Mouse (Mus musculus) urinary bladder, postnatal 25 days (tissue): ENCODE data around the gene Man2b2.
A peak's percentile ranks its signal among the peaks of the same experiment; 100 is the strongest.

Experiments used
- DNase-seq: peaks from one replicate; pipeline ENCODE4 v3.0.0; 2022; ENCODE audit warnings: low spot score

Gene Man2b2

DNA sequence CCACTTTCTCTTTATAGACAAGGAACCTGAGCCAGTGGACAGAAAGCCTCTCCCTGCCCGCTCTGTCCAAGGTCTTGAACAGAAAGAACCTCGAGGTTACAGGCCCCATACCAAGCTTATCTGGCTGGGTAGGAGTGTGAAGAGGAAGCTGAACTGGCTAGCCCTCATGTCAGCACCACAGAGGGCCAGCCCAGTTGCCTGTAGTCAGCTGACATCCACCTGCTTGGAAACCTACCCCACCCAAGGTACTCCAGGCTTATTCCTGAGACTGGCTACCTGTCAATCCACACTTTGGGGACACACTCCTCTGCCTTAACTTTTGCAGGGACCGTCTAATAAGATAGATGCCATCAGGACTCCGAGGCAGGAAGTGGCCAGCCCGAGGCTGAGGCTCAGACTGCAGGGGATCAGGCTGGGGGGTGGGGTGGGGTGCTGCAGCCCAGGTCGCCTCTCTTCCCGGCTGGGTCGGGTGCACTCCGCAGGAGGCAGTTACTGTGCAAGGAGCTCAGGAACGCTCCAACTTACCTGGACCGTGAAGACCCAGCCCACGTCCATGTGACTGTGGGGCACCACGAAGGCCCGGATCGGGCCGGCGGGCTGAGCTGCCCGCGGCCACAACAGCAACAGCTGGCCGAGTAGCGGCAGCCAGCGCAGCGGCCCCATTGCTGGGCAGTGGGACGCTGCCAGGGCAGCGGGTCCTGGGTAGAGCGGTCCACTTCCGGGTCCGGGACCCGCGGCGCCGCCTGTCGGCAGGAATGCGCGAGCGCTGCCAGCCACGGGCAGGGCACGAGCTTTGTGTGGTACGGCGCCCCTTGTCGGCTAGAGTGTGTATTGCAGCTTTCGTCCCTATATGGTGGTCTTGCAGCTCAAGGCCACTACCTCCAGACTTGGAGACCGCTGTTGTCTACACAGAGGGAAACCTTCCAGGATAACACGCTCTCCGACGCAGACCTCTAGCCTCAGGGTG is at the start of gene Man2b2:
TSS of gene Man2b2 (minus strand) at position 741 of the 967 bp plus-strand sequence.
- peak; percentile 95 for DNase-seq

DNA sequence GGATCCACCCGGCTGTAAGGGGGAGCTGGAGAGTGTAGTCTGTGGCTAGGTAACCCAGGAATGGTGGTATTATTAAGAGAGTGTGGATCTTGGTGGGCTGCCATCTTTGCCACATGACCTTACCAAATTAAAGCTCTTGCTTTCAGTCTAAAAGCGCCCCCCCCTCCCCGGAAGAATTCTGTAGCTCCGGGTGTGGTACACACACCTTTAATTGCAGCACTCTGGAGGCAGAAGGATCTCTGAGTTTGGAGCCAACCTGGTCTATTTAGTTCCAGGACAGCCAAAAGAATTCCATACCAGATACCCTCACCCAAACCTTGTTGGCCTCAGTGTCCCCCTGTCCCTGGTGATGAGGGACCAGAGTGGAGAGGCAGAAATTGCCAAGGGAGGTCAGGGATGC is 48.3 kb upstream of the Man2b2 start:
- DNase-seq, result no peak

DNA sequence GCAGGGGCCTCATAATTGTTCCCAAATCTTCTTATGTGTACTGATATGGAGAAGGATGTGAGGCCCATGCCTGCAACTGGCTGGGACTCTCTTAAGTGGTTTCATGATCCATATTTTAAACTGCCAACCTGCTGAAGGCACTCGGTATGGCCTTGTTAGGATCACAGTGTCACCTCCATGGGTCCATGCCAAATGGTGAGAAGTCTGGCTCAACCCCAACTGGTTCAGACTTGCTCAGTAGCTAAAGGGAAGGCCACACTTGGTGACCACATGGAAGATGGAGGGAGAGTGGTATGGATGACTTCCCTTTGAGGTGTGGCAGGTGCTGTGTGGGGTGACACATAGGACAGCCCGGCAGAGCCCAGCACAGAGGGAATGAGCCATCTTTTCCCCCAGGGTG is 47.2 kb upstream of the Man2b2 start:
- DNase-seq, result no peak

DNA sequence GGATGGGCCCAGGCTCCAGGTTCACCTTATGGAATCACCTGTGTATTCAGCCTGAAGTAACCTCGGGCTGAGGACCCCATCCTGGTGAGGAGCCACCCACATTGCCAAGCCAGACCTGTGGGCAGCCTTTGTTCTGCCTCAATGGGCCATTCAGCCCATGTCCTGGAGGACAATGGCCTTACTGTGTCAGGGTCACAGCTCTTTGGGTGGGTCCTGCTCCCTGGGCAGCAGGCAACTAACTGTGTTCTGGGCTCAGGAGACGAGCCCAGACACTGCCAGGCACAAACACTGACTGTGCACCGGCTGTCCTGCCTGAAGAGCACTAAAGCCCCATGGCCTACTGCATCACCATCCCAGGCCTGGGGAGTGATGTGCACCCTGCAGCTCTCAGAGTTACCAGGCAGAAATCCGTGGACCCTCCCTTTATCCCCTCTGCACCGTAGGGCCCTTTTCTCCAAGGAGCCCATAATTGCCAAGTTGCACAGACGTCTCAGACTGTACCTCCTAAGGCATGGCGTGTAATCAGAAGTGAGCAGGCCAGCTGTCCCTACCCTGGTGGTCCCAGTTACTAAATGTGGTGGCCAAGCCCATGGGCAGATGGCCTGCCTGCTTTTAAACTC is 46.4 kb upstream of the Man2b2 start:
- no peak for DNase-seq

DNA sequence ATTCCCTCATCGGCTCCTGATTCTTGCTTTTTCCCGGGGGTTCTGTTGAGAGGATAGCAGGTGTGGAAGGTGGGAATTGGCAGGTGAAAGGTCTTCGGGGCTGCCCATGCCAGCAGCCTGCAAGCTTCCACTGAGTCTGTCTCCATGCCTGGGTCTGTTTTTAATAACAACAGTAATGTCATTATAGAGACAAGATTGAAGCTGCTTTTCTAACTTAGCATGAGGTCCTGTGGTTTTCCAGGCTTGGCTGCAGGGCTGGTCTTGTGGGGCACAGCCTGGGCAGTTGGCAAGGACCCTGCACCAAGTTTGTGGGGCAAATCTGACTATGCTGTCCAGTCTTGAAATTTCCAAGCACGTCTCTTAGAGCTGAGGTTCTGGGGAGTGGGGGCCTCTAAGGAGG is 45.5 kb upstream of the Man2b2 start:
- DNase-seq, result no peak

DNA sequence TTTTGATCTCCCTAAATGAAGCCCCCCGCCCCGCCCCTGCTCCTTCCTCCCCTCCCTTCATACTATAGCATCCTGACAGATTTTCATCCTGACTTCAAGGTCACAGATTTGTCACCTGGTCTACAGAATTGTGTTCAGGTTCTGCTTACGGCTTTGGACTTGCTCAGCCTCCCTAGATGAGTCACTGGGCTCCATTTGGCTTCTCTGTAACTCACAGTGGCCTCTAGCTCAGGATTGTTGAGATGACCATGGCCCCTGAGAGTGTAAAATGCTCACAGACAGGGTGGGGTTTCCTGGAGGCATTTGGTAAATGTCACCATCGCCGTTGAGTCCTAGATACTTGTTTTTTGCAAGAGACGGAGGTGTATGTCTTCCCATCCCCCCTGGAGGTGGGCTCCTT is 40.5 kb upstream of the Man2b2 start:
- no peak for DNase-seq

DNA sequence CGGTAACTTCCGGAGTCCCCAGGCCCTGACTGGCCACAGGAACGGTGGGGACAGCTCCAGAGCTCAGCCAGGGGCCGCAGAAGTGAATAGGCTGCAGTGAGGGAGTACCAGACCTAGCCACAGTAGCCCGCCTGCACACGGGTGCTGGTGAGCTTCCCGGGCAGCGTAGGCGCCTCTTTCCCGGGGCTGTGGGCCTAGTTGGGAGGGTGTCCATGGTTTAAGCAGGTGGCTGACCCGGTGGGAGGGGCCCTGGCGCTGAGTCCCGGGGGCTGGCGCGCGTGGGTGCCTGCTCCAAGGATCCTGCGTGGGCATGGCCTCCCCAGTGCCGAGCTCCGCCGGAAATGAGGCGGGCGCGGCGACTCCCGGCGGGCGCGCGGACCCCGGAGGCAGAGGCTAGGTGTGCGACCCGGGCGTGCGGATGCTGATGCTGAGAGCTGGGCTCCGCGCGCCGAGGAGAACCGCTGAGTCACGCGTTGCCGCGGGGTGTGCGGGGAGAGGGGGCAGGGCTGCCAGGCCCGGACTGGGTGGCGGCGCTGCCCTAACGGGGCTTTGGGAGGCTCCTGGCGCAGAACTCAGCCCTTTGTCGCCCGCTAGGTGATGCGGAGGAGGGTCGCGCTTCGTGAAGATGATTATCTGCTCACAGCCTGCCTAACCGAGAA is 39.3 kb upstream of the Man2b2 start:
- DNase-seq, result no peak

DNA sequence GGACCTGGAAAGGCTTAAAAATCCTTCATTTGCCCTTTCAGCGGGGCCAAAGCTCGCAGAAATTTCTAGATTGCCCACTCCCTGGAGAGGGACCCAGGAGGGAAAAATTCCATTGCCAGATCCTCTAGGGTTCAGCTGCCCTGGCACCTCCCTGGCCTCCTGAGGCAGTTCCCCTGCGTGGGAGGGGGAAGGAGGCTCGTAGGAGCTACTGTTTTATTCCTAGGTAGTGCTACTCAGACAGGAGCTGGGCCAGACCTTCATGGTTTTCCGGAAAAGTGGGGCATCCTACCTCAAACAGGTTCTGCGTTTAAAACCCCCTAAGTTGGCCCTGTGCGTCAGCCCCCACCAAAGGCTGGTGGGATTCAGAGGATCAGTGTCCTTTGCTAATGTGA is 38.7 kb upstream of the Man2b2 start:
- DNase-seq, result no peak

DNA sequence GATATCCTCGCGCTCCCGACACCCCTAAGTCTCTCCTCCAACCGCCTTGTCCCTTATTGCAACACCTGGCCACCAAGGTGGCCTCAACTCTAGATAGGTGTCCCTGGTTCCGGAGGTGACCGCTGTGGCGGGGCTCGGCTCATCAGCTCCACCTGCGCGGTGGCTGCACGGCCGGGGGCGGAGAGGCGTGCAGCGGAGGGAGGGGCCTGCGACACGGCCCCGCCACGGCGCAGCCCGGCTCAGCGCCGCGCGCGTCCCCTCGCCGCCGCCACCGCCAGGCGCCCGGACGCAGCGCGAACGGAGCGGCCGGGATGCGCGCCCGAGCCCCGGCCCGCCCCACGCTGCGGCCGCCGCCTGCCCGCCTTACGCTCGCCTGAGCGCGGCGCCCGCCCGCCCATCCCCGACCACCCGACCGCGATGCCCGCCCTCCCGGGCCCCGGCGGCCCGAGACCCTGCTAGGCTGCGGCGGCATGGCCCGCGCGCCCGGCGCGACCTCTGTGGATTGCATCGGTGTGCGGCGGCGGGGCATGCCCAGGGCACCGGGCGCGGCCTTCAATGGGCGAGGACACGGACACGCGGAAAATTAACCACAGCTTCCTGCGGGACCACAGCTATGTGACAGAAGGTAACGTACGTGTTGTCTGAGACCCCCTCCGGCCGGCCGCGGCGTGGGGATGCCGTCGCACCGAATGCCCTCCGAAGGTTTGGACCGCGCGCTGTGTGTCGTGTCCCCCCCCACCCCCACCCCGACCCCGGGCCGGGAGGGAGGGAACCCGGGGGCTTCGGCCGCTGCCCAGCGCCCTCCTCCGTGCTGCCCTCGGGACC is 38.0 kb upstream of the Man2b2 start, which contains the start of gene Ppp2r2c:
TSS of gene Ppp2r2c (plus strand) at position 248 of the 825 bp plus-strand sequence.
- DNase-seq, result no peak

DNA sequence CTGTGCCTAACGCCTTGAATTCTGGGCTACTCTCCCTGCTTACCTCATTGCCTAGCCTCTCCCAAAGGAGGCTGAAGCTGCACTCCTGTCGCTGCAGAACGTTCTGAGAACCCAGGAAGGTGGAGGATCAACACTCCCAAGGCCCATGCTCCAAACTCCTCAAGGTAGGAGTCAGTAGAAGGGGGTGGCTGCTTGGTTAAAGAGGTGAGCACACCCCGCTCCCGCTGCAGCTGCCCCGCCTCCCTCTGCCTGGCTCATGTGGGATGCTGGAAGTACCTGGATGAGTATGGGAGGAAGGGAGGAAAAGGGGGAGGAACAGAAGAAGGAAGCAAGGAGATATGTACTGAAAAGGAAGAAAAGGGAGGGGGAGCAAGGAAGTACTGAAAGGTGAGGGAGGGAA is 37.1 kb upstream of the Man2b2 start:
- no peak for DNase-seq

DNA sequence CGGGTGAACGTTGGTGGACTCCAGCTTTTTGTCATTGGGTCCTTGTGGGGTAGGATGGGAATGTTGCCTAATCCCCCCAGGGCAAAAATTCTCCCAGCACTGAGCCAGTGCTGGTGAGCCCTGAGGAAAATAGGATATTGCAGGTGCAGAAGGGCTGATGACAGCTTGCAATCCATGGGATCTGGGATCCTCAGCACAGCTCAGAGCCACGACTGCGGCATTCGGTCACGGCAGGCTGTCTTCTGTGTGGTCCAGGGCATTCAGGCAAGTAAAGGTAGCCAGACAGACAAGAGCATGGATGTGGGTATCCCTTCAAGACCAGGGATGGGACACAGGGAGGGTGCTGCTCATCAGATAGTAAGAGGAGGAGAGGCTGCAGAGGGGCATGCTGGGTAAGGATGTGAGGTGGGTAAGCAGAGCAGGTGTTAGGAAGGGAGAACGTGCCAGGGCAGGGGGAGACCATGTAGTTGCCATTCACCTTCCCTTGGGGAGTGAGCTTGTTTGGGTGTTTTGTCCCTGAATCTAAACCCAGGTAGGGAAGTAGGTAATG is 36.3 kb upstream of the Man2b2 start:
- no peak for DNase-seq

DNA sequence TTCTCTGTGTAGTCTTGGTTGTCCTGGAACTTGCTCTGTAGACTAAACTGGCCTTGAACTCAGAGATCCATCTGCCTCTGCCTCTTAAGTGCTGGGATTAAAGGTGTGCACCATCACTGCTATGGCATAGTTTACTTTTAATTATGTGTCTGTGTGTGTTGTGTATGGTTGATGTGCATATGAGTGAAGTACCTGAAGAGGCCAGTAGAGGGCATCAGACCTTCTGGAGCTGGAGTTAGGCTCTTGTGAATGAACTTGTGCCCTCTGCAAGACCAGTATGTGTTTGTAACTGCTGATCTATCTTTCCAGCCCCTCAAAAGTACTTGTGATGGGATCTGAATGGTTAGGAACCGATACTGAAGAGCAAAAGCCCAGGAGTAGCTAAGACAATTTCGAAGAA is 30.6 kb upstream of the Man2b2 start:
- no peak for DNase-seq

DNA sequence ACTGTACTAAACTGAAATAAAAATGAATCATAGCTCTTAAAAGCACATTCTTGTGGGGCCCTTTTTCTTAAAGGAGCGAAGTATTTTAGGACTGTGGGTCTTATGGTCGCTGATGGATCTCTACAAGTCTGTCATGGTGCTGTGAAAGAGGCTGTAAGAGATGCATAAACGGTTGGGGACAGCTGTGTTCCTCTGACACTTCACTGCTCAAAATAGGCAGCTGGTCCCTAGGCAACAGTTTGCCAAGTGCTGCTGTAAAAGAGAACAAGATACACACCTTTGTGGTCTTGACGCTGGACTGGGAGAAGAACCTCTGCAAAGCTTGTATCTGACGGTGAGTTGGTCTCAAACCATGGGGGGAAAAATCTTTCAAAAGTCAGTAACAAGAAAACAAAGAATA is 27.1 kb upstream of the Man2b2 start:
- DNase-seq, result no peak

DNA sequence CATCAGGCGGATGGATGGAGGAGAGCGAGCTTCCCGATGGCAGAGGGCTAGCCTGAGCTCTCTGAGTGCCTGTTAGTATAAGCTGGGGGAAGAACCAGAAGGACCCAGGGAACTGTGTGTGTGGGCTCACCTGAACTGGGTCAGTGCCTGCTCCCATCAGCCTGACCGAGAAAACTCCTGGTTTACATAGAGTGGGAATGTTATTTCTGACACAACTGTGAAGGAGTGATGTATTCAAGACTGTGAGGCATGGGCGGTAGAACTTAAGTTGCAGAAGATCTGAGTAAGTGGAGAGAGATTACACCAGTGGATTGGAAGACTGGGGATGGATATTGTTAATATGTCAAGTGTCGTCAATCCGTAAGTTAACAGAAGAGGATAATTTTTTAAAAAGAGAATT is 26.1 kb upstream of the Man2b2 start:
- no peak for DNase-seq

DNA sequence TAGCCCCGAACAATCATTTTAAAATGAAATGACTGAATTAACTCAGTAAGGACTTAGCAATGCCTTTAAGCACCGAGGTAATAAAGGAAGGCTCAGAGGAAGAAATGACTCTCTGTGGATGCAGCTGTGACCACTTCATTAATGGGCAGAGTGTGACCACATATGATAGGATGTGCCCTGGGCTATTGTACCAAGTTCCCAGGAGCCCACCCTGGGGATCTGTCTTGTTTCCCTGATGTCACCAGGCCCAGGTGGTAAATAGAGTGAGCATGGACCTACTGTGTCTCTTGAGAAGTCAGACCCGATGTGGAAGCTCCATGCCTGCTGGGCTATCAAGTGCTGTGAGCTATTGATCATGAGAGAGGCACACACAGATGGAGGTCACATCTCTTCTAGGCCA is 24.7 kb upstream of the Man2b2 start:
- no peak for DNase-seq

DNA sequence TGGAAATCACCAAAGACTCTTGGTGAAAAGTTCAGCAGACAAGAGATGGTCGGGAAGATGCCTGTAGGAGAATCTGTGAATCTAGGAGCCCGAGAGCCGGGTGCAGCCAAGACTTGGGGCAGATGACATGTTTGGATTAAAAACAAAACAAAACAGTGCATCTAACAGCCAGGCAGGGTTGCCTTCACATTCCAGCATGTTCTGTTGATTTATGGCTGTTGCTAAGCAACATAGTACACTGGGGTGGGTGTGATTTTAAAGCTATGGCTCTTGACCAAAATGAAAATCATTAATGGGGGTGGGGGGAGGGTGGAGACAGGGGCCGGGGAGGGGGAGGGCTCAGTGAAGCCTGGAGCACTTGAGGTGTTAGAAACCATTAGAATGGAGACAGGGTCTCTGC is 21.1 kb upstream of the Man2b2 start:
- no peak for DNase-seq

DNA sequence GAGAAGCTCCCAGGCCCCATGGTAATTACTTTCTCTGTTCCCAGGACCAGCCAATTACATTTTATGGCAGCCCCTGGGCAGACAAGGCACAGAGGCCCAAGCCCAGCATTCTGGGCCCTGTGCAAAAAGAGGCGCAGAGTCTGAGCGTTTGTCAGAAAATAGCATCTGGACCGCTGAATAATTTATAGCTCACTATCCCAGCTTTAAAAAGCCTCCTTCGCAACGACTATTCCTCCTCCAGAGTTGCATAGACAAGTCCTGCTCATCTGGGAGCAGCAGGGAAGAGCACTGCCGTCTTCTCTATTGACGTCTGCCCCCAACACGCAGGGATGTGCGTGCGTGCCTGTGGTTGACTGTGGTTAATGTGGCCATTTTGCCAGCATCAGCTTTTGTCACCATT is 14.0 kb upstream of the Man2b2 start:
- DNase-seq, result no peak

DNA sequence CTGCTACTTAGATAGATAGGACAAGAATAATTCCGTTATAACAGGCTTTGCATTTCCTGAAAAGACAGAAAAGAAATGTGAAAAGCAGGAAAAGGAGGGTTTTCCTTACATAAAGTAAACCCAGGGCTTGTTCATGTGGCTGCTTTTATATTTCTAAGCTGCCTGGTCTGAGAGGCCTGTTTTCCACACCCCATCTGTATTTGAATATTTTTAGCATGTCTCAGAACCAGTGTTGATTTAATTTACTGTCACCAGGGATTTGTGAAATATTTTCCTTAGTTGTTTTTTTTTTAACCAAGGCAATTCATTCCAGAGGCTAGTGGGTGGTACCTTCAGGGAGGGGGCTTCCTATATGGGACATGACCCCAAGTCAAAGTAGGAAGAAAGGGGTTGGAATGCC is 11.2 kb upstream of the Man2b2 start:
- no peak for DNase-seq

DNA sequence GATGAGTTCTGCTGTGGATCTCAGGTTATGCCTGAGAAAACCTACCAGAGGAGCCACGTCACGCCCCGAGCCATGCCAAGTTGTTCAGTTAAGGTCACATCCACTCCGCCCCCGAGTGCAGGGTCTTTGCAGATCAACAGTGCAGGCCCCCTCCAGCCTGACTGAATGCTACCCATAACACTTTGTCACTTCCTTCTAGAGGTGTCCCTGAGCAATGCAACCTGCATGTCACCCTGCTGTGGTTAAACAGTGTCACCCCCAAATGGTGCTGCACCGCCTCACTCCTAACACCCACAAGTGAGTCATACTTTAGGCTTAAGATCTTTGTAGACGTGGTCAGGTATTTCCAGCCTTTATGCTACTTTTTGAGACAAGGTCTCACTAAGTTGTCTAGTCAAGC is 9.6 kb upstream of the Man2b2 start:
- no peak for DNase-seq

DNA sequence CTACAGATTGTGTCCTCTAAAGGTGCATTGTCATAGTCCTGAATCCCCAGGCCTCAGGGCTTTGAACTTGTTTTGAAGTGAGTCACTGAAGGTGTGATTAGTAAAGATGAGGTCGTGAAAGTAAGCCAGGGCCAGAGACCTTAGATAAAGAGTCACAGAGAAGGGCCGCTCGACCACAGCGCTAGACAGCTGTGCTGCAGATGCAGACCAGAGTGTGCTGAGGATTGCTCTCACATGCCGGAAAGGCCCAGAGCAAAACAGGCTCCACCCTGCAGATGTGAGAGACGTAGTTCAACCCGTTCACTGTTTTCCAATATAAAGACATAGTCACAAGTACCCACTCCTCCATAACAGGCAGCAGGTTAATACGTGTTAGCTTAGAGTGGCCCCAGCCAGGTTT is 9.1 kb upstream of the Man2b2 start:
- DNase-seq, result no peak

DNA sequence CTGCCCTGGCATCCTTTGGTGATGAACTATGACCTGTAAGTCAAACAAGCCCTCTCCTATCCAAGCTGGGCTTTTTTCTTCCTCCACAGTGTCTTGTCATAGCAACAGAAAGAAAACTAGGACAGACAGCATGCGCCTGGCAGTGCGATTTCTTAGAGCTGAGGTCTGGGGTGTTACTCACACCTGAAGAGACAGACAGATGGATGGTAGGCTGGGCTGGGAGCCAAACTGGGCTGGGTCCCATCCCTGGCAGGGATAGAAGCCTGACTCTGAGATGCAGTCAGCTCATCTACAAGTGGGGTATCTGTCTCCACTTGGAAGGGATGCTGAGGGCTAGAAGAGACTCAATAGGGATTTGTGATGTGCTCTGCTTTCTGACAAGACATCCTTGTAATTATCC is 8.6 kb upstream of the Man2b2 start:
- no peak for DNase-seq

DNA sequence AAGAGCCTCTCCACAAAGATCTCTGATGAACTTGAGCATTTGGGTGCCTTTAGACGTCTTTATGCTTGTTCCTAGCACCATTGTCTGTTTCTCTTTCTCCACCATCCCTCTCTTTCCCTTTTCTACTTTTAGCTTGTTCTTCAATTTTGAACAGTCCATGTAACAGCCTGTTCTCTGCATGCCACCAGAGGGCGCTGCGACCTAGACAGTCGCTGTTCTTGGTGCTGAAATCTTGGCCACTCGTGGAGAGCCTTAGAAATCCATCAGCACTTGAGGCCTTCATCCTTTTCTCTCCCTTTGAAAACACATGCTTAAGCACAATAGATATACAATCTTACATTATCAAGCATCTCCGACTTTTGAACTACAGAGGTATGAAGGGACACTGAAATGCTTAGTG is 5.5 kb upstream of the Man2b2 start:
- DNase-seq, result peak; percentile 70
